Mouse (Mus musculus) urinary bladder, postnatal 36 days (tissue): ENCODE data around the gene Tecpr1.

Source experiments
- DNase-seq, 2 experiments: peaks; one replicate each; pipeline ENCODE4 v3.0.0; 2022; ENCODE audit warnings: low spot score in 2 of 2, mixed read lengths in 1 of 2

The Tecpr1 gene

DNA sequence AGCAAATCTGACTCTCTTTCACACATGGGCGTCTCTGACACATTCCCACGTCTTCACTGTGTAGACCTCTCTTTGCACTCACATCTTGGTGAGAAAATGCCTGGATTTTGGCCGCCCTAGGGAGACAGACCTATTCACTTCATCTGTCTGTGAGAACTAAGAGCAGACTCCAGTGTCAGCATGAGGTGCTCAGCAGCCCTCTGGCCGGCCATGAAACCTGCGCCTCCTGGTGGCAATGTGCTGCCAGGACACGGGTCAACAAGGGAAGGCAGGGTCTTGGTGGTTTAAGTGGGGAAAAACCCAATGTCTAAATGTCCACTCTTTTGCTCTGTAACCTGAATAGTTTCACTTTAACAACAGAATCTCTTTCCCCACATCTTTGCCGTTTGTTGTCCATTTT, 9.0 kb downstream of the Tecpr1 start:
- DNase-seq, result peak; percentile 39 to 54

DNA sequence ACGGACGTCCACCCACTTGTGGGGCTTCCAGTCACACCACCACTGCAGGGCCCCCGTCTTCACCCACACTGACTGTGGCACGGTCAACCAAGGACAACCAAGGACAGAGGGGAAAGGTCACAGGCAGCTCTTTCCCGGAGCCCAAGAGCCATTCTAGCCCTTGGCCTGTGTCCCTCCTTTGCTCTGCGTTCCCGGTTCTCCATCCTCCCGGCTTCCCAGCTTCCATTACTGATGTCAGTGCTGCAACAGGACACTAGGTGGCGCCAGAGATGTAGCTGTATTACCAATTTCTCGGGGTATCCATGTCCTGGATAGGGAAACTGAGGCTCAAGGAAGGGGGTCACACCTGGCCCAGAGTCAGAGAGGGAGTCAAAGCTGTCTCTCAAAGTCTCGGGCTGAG, 15.9 kb downstream of the Tecpr1 start:
- DNase-seq, result peak in 1 of 2 experiments; percentile 36

DNA sequence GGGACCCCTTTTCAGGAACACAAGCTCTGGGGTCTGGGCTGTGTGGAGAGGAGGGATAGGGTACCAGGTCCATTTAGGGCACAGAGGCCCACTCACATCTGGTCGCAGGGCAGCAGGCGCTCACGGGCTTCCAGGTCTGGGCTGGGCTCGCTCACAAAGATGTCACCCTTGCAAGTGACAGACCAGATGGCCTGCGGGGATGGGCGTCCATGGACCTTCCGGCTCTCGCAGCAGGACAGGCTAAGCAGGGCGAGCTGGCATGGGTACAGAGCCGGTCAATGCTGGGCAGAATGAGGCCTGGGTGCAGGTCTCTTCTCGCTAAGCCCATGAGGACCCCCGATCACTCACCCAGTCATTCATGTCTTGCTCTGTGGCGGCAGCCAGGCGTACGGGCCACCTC, 17.3 kb downstream of the Tecpr1 start:
- DNase-seq, result no peak

DNA sequence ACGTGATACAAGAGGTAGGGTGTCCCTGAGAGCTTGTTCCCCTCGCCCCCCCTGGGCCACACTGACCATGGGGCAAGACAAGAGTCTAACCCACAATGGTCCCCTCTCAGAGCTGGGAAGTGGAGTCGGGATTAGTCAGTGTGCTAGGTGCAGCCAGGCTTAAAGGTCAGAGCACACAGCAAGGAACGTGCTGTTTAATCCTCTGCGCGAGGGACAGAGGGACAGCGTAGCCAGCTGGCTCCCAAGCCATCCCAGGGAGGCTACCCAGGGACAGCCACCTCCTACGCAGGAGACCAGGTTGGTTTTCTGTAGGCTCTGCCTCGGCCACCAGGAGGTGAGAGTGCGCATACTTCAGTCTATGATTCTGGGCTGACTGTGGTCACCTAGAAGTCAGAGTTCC, 18.5 kb downstream of the Tecpr1 start:
- DNase-seq, result no peak

DNA sequence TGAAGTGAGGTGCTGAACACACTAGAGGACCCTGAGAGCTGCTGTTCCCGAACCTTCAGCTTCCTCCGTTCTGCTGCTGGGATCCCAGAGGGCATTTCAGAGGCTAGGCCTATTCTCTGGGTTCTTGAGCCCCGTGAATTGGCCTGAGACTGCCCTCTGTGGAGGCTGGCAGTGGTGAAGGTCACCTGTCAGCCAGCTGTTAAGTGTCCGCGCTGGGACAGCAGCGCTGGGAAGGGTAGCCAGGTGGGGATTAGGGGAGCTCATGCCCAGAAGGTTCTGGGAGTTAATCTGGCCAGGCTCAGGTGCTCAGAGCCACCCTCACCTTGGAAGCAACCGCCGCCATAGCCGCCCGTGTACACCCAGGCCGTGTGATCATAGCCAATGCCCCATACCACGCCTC, 19.1 kb downstream of the Tecpr1 start:
- no peak for DNase-seq

DNA sequence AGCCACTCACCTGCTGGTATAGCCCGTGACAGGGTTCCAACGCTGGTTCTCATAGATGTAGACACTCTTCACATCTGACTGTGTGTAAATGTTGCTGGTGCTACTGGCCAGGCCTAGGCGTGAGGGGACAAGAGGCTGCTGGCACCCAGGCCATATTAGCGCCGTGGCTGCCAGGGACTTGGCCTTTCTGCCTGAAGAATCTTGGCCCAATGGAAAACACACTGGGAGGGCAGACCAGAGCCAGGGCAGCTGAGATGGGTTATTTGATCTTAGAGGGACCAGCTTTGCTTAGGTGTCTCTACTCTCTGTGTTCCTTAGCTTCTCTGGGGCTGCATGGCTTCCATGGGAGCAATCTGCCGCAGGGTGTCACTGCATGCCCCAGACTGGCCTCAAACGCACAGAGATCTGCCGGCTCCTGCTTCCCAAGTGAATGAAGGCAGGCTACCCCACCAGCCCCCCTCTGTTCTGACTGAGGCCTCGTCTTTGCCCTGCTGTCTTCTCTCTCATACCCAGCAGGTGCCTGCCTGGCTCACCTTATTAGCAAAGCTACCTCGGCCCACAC, 19.9 kb downstream of the Tecpr1 start:
- no peak for DNase-seq

DNA sequence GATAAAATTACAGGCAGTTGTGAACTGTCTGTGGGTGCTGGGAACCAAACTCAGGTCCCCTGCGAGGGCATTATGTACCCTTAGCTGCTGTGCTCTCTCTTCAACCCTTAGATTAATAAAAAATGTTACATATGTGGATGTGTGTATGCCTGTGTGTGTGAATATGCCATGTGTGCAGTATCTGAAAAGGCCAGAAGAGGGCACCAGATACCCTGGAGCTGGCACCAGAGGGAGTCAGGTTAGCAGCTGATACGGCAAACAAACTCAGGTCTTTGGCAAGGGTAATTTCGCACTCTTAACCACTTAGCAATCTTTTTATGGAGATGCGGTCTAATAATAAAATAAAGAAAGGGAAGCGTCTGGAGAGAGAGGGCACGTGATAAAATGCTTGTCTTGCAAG, 21.0 kb downstream of the Tecpr1 start:
- no peak for DNase-seq

DNA sequence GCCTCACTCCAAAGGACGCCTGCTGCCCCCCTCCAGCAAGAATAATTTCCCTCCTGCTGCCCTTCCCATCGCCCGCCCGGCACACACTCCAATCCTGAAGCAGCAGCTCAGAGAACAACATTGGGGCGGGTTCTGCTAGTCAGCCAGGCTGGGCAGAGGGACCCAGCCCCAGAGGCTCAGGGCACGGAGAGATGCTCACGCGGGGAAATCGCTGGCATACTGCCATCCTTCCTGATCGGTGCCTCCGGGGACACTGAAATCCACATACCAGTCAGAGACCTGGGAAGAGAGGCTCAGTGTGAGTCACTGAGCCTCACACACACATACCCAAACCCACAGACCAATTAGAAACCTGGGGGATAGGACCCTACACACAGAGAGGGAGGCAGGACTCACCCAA, 22.8 kb downstream of the Tecpr1 start:
- DNase-seq, result no peak

DNA sequence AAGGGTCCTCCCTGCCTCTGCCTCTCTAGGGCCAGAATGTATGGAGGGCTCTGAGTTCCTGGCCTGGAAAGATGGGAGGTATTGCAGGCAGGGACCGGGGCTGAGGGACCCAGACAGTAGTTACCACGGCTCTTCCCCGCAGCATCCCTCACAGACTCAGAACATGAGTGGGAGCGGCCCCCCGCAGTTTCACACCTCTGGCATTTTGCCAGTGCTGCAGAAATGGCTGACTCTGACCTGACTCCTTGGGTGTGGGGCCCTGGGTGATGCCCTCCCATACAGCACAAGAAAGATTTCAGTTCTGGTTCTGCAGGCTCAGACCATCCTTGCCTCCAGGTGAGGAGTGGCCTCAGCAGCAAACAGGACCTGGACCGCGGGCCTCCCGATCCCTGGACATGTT, 27.8 kb downstream of the Tecpr1 start:
- no peak for DNase-seq

DNA sequence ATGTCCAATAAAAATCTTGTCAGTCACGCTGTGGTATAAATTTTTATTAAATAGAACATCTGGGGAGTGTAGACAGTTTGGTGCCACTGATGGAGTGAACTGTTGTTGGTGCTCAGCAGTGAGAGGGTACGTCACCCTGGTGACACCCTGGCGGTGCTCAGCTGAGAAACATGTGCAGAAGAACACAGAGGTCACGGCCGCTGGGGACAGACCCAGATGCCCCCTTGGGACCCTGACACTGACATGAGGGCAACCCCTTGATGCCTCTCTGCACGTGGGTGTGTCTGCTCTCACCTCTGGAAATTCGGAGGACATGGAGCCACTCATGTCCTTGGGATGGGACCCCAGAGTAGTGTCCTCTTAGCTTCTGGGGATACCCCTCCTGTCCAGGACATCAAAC, 29.0 kb downstream of the Tecpr1 start:
- DNase-seq, result no peak

DNA sequence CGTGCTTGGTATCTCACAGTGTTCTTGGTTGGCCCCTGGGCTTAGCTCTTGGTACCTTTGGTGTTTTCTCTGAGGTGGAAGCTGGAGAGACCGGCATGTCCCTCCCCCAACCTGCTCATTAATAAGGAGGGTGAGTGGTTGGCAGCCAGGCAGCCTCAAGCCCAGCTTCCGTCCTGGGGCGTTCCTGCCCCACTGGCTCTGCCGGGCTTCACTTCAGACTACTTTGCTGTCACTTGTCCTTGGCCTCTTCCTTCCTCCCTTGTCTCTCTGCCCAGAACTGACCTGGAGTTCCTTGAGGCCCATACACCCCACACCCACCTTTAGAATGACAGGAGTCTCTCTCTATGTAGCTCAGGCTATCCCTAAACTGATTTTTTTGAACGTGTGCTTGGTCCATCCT, 30.7 kb downstream of the Tecpr1 start:
- DNase-seq, result no peak

DNA sequence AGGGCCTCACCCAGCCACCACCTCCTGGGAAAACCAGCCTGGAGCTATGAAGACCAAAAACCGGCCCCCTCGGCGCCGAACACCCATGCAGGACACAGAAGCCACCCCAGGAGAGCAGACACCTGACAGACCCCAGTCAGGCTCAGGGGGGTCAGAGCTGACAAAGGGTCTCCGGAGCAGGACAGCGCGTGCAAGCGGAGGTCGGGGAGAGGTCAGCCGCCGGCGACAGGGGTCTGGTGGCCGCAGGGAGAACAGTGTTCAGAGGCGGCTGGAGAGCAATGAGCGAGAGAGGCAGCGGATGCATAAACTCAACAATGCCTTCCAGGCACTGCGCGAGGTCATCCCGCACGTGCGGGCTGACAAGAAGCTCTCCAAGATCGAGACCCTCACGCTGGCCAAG, 32.4 kb downstream of the Tecpr1 start:
- DNase-seq, result no peak

- peak; percentile 28 to 48 for DNase-seq
Observed at GRCm38 (mm10) chr5:144189950-144190583, 33.3 kb downstream of the Tecpr1 start, which contains the start of gene Bhlha15. Gene Bhlha15, plus strand, starts transcription at chr5:144190286.

GRCm38 (mm10) chr5:144189327-144189726, 34.1 kb downstream of the Tecpr1 start:
- no peak for DNase-seq

DNA sequence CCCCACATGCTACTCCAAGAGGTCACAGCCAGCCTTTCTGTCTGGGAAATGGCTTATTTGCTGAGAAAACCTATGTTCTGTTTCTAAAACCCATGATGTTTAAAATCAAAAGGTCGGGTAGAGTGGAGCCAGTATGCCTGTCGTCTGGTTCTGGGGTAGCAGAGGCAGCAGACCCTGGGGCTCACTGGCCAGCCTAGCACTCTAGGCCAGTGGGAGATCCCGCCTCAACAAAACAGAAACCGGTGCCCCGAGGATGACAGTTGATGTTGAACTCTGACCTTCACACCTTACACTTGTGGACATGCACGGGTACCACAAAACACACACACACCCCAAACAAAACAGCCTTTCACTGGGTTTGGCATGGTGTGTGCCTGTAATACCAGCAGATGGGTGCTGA, 35.0 kb downstream of the Tecpr1 start:
- no peak for DNase-seq

GRCm38 (mm10) chr5:144184350-144185045, 38.9 kb downstream of the Tecpr1 start:
- no peak for DNase-seq

DNA sequence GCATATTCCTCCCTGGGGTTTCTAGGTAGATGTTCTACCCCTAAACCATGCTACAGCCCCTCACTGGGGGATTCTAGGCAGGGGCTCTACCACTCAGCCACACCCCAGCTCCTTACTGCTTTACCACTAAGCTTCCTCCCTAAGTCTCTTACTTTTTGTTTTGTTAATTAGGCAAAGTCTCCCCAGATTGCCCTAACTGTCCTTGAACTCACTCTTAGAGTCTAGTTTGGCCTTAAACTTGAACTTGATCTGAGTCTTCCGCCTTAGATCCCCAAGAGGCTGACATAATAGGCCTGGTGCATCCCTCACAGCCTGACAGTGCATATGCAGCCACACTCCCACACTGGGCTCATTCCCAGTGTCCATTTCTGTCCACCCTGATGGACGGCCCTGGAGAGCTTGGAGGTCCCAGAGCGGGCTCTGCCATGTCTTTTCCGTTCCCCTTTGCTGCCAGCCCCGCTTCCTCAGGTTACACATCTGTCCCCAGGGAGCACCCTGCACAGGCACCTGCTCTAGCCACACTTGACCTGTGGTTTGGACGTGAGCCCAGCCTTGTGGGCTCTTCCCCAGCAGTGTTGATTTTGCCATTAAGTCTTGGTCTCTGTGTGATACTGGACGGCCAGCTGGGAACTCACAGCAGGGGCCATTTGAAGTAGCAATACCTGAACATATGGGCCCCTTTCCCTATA, 39.6 kb downstream of the Tecpr1 start:
- no peak for DNase-seq

- no peak for DNase-seq
Observed at GRCm38 (mm10) chr5:144183248-144183559, 40.2 kb downstream of the Tecpr1 start.

DNA sequence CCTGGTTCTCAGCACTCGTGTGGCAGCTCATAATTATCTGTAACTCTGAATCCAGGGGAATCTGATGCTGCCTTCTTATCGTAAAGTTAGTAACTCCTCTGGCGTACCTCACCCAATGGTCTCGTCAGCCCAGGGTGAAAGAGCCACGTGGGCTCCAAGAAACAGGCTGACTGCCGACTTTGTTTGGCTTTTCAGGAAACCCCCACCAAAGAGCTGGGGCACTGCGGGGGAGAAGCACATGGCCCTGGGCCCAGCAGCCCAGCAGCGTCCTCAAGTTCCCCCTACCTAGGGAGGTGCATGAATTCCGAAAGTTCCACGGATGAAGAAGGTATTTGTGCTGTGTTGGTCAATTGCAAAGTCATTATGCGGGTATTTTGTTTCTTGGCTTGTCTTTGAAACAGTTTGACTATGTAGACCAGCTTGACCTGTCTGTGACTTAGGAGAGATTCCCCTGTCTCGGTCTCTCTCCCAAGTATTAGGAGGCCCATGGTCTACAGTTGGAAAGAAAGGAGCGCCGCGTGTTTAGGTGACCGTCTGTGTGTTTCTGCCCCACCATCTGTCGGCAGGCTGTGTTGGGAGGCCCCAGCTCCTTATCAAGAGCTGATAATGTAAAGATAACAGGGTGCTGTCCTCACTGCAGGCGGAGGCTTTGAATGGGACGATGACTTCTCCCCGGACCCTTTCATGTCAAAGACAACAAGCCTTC, 40.7 kb downstream of the Tecpr1 start:
- no peak for DNase-seq

DNA sequence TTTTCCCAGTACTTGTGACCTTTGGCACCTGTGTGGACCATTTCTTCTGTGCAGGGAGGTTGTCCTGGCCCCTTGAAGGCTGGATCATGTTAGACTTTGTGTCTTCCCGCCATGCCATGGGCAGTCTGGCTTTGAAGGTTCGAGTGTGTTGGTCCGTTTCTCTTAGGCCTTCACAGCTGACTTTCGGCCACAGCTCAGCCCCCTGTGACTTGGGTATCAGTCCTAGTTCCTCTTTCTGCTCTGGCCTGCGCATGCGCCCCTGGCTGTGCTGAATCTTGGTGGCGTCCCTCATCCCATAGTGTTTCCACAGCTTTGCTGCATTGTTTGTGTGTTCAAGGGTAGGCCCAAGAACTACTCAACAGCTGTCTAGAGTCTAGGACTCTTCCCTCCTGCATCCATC, 42.2 kb downstream of the Tecpr1 start:
- no peak for DNase-seq

GRCm38 (mm10) chr5:144178216-144178615, 45.2 kb downstream of the Tecpr1 start:
- no peak for DNase-seq

DNA sequence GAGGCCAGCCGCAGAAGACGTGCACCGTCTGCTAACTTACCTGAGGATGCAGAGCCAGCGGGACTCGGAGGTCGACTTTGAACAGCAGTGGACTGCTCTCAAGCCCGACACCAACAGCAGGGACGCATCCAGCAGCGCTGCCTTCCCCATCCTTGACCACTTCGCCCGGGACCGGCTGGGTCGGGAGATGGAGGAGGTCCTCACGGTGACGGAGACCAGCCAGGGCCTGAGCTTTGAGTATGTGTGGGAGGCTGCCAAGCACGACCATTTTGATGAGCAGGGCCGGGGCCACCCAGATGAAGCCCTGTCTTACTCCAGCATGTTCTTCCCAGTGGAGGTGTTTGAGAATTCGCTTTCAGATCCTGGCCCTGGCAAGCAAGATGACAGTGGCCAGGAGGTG, 49.8 kb downstream of the Tecpr1 start:
- no peak for DNase-seq
